Mouse (Mus musculus): Measurements from ENCODE around the gene Cbfa2t3. TPM values are rescaled to one million over a fixed set of nuclear protein-coding genes. Genes with fewer than 3 reads are reported as not detected.

Gene Cbfa2t3
- total and polyA plus RNA-seq, 3 experiments, result 10.5 to 102 TPM; not detected in 1

- Histone ChIP-seq H3K79me2 (ENCODE audit: control insufficient read depth, insufficient read depth, low read length, poor library complexity) (no peaks in the 10 kb centered on the region), H3K9me3 (replicated peaks; ENCODE audit: insufficient read depth, low read length) (no peaks in the 10 kb centered on the region), H3K9ac (ENCODE audit: control insufficient read depth, low read depth, low read length, poor library complexity, severe bottlenecking) (no peak overlapping the region), H3K4me3 (ENCODE audit: control insufficient read depth in 1 of 2, insufficient read depth in 1 of 2, low read depth in 2 of 2, low read length in 2 of 2) (no peak overlapping the region), H3K36me3 (ENCODE audit: control insufficient read depth in 1 of 2, insufficient read depth in 2 of 2, low read length in 2 of 2) (peaks cover 0 to 11% of the 10 kb centered on the region in 2 experiments; a peak in 2 of 4 replicates), H3K27me3 (ENCODE audit: control insufficient read depth in 1 of 2, insufficient read depth in 2 of 2, low read length in 2 of 2) (no peaks in the 10 kb centered on the region), H3K4me1 (ENCODE audit: control insufficient read depth in 1 of 2, insufficient read depth in 2 of 2, low read length in 2 of 2) (no peaks in the 10 kb centered on the region), H3K27ac (ENCODE audit: control insufficient read depth, low read depth, low read length) (no peak overlapping the region)
- TF ChIP-seq ZKSCAN1 (IDR thresholded peaks at IDR 0.05; ENCODE audit: low read depth, low read length) (no peak), TBP (IDR thresholded peaks at IDR 0.05; ENCODE audit: low read depth, low read length) (no peak), KAT2A (conservative IDR thresholded peaks at IDR 0.05; ENCODE audit: low read depth, low read length) (no peak), POLR2AphosphoS5 (IDR thresholded peaks at IDR 0.05; ENCODE audit: borderline replicate concordance, low read depth, low read length) (no peak), NRF1 (IDR thresholded peaks at IDR 0.05; ENCODE audit: insufficient read depth, low read depth, low read length, poor library complexity, severe bottlenecking) (no peak), MYB (IDR thresholded peaks at IDR 0.05; ENCODE audit: low read depth, low read length) (no peak), CTCF (IDR thresholded peaks at IDR 0.05 in 2 of 3, conservative IDR thresholded peaks at IDR 0.05 in 1 of 3; ENCODE audit: control insufficient read depth in 1 of 3, insufficient read depth in 1 of 3, low read depth in 2 of 3, low read length in 3 of 3, poor library complexity in 1 of 3, severe bottlenecking in 1 of 3) (no peak), ELF1 (IDR thresholded peaks at IDR 0.05; ENCODE audit: low read depth, low read length) (no peak), CHD2 (IDR thresholded peaks at IDR 0.05; ENCODE audit: low read length) (no peak)
- DNase-seq (ENCODE audit: low read depth, low spot score), result no peak
These were observed 52.6 kb downstream of the Cbfa2t3 start for GRCm38 (mm10) chr8:122646337-122646736.

- H3K9me3 ChIP-seq (replicated peaks; ENCODE audit: insufficient read depth, low read length), result no peaks in the 10 kb centered on the region
- DNase-seq (ENCODE audit: low read depth, low spot score), result no peak
- H3K4me3 ChIP-seq (ENCODE audit: control insufficient read depth in 1 of 2, insufficient read depth in 1 of 2, low read depth in 2 of 2, low read length in 2 of 2), result no peak overlapping the region
- no peak overlapping the region for H3K27ac ChIP-seq (ENCODE audit: control insufficient read depth, low read depth, low read length)
- TF ChIP-seq MAX (IDR thresholded peaks at IDR 0.05; ENCODE audit: low read length) (no peak), GABPA (IDR thresholded peaks at IDR 0.05; ENCODE audit: low read depth, low read length) (no peak), MAFK (IDR thresholded peaks at IDR 0.05; ENCODE audit: borderline replicate concordance, low read depth, low read length) (no peak), CHD1 (IDR thresholded peaks at IDR 0.05; ENCODE audit: low read depth, low read length) (no peak), E2F4 (IDR thresholded peaks at IDR 0.05; ENCODE audit: borderline replicate concordance, low read depth, low read length) (no peak), BHLHE40 (IDR thresholded peaks at IDR 0.05; ENCODE audit: borderline replicate concordance, low read depth, low read length) (no peak), MXI1 (IDR thresholded peaks at IDR 0.05; ENCODE audit: low read depth, low read length) (no peak), USF2 (IDR thresholded peaks at IDR 0.05; ENCODE audit: borderline replicate concordance in 1 of 2, insufficient read depth in 1 of 2, low read depth in 1 of 2, low read length in 2 of 2) (no peak), ZC3H11A (IDR thresholded peaks at IDR 0.05; ENCODE audit: low read depth, low read length) (no peak), MEF2A (IDR thresholded peaks at IDR 0.05; ENCODE audit: extremely low read depth, insufficient replicate concordance, low read depth, low read length, poor library complexity, severe bottlenecking) (no peak), POLR2AphosphoS2 (IDR thresholded peaks at IDR 0.05; ENCODE audit: low read length) (no peak), RCOR1 (IDR thresholded peaks at IDR 0.05; ENCODE audit: low read depth, low read length) (no peak), ZNF384 (IDR thresholded peaks at IDR 0.05; ENCODE audit: low read depth, low read length) (no peak), MYC (IDR thresholded peaks at IDR 0.05; ENCODE audit: low read depth, low read length) (no peak), GATA1 (IDR thresholded peaks at IDR 0.05; ENCODE audit: low read depth, low read length) (no peak), ETS1 (IDR thresholded peaks at IDR 0.05; ENCODE audit: low read depth, low read length) (no peak), NELFE (IDR thresholded peaks at IDR 0.05; ENCODE audit: low read depth, low read length) (no peak), ZMIZ1 (IDR thresholded peaks at IDR 0.05; ENCODE audit: low read depth, low read length) (no peak), ELF1 (IDR thresholded peaks at IDR 0.05; ENCODE audit: low read depth, low read length) (no peak)
- H3K4me1 ChIP-seq (ENCODE audit: control insufficient read depth in 1 of 2, insufficient read depth in 2 of 2, low read length in 2 of 2), result no peaks in the 10 kb centered on the region
- H3K27me3 ChIP-seq (ENCODE audit: control insufficient read depth in 1 of 2, insufficient read depth in 2 of 2, low read length in 2 of 2), result no peaks in the 10 kb centered on the region
- peaks cover 0 to 11% of the 10 kb centered on the region in 2 experiments; a peak in 2 of 4 replicates for H3K36me3 ChIP-seq (ENCODE audit: control insufficient read depth in 1 of 2, insufficient read depth in 2 of 2, low read length in 2 of 2)
- no peak overlapping the region for H3K9ac ChIP-seq (ENCODE audit: control insufficient read depth, low read depth, low read length, poor library complexity, severe bottlenecking)
- no peaks in the 10 kb centered on the region for H3K79me2 ChIP-seq (ENCODE audit: control insufficient read depth, insufficient read depth, low read length, poor library complexity)
These were observed 54.5 kb downstream of the Cbfa2t3 start for GRCm38 (mm10) chr8:122644175-122644954.

Measured in MEL (cell line).